ENCODE assay signal across 8 mouse cellular contexts in genomic region chr19:55060964-55061363, GRCm38 (mm10).
DNase-seq lines count a peak whose midpoint lies in the region; ATAC-seq lines count a peak whose summit lies in the region.

No protein-coding gene starts in this region.

- H3K4me2 ChIP-seq in midbrain, embryonic 11.5 days: peak overlapping the region; percentile 46

- H3K36me3 ChIP-seq in limb, embryonic 10.5 days: no peaks in the 10 kb centered on the region
- peaks cover under 1% of the 10 kb centered on the region; the same call in 1 of the 2 replicates for H3K36me3 ChIP-seq in midbrain, embryonic 11.5 days (ENCODE audit: control insufficient read depth, insufficient read depth, low read length)

- H3K9me3 ChIP-seq in limb, embryonic 10.5 days (replicated peaks): no peaks in the 10 kb centered on the region
- H3K9me3 ChIP-seq in midbrain, embryonic 11.5 days (ENCODE audit: control insufficient read depth, low read length): peaks cover 4% of the 10 kb centered on the region; the same call in 1 of the 2 replicates

- H3K27ac ChIP-seq in limb, embryonic 10.5 days: no peak overlapping the region
- H3K27ac ChIP-seq in midbrain, embryonic 11.5 days (ENCODE audit: low read depth, low read length): no peak overlapping the region

- 9% methylated on average over 7 of the region's 7 CpGs for WGBS in limb, embryonic 10.5 days
- WGBS in midbrain, embryonic 11.5 days: 3% methylated on average over 7 of the region's 7 CpGs

- ATAC-seq in midbrain, embryonic 11.5 days (ENCODE audit: low FRiP score): peak; percentile 67

- peaks cover 14% of the 10 kb centered on the region for H3K4me1 ChIP-seq in limb, embryonic 10.5 days
- H3K4me1 ChIP-seq in midbrain, embryonic 11.5 days (ENCODE audit: control insufficient read depth, insufficient read depth, low read length): peaks cover 5% of the 10 kb centered on the region; the same call in 1 of the 2 replicates

- peak overlapping the region; percentile 34; the same call in 1 of the 2 replicates for H3K4me3 ChIP-seq in limb, embryonic 10.5 days
- no peak overlapping the region for H3K4me3 ChIP-seq in midbrain, embryonic 11.5 days (ENCODE audit: low read depth, low read length)

- DNase-seq in A20 (ENCODE audit: low read depth, low spot score): peak; percentile 60
- DNase-seq in adrenal gland, adult 2 months: peak; percentile 71
- peak; percentile 62 for DNase-seq in embryo, embryonic 11.5 days (ENCODE audit: low read depth, low spot score)
- DNase-seq in heart, adult 18-20 months: peak; percentile 43 to 82
- DNase-seq in kidney, adult 18-20 months: peak; percentile 77
- DNase-seq in limb, embryonic 10.5 days (ENCODE audit: low spot score): peak; percentile 84
- DNase-seq in midbrain, embryonic 11.5 days (ENCODE audit: low spot score, missing footprints): peak; percentile 98
- DNase-seq in spleen, postnatal 10 days (ENCODE audit: low spot score in 2 of 2): peak; percentile 29 to 71

- H3K27me3 ChIP-seq in limb, embryonic 10.5 days (ENCODE audit: low read depth, poor library complexity, severe bottlenecking): no peaks in the 10 kb centered on the region
- no peaks in the 10 kb centered on the region for H3K27me3 ChIP-seq in midbrain, embryonic 11.5 days (ENCODE audit: control insufficient read depth, insufficient read depth, low read length)

- H3K9ac ChIP-seq in midbrain, embryonic 11.5 days (ENCODE audit: low read length): 0 out of 2 replicates have a peak overlapping the region, but pooled peaks have one; percentile 43
